Mouse (Mus musculus): ENCODE measurements around the gene Gm42906.

GRCm38 (mm10) chr5:151363343-151364000, 64.5 kb downstream of the Gm42906 start:
- no peak for TF ChIP-seq CTCF (IDR thresholded peaks at IDR 0.05; ENCODE audit: low read depth)
- TF ChIP-seq EP300 (optimal IDR thresholded peaks at IDR 0.05) = no peak

Measured in stomach, postnatal 0 days (tissue).